Mouse (Mus musculus) cerebellum, adult 2 months (tissue): ENCODE data around the gene Itm2c. TPM values are rescaled to one million over a fixed set of nuclear protein-coding genes. Genes with fewer than 3 reads are reported as not detected.

Experiments used
- DNase-seq, 2 experiments: peaks; one replicate each; pipeline ENCODE4 v3.0.0; 2021
- H3K27ac ChIP-seq: fragments of 200-500 bp; 2 replicates; pipeline ENCODE4 v1.5.1; 2012; ENCODE audit warnings: low read length, control low read depth, inconsistent platforms; ENCODE audit not compliant: insufficient read depth
- H3K27me3 ChIP-seq: fragments of 200-500 bp; 2 replicates; pipeline ENCODE4 v1.6.1; 2012; ENCODE audit warnings: inconsistent platforms, mild to moderate bottlenecking, low read length, moderate library complexity; ENCODE audit not compliant: control insufficient read depth, insufficient read depth
- H3K4me1 ChIP-seq: fragments of 200-500 bp; 2 replicates; pipeline ENCODE4 v1.6.1; 2011; ENCODE audit warnings: low read length; ENCODE audit not compliant: control insufficient read depth, insufficient read depth
- H3K4me3 ChIP-seq: fragments of 200-500 bp; replicated peaks from 2 replicates; pipeline ENCODE3; 2011; ENCODE audit warnings: mild to moderate bottlenecking, low read depth, low read length, control low read depth; ENCODE audit not compliant: insufficient read depth
- CTCF ChIP-seq: fragments of 200-500 bp; IDR thresholded peaks from 2 replicates; pipeline ENCODE4 v1.5.1; 2011; ENCODE audit warnings: low read depth, mild to moderate bottlenecking, control low read depth, low read length, moderate library complexity, borderline replicate concordance; ENCODE audit not compliant: insufficient read depth
- POLR2A ChIP-seq: fragments of 200-500 bp; IDR thresholded peaks from 2 replicates; pipeline ENCODE4 v1.6.1; 2011; ENCODE audit warnings: low read length, control low read depth, borderline replicate concordance; ENCODE audit not compliant: insufficient read depth
- WGBS: fragments of 180-500 bp; shearing (Covaris S2); methylation state at CpG from one replicate; pipeline ENCODE4 v1.1.7; 2018; 5-methylcytosine and 5-hydroxymethylcytosine counted together
- polyA plus RNA-seq: library from polyadenylated mRNA; depleted of rRNA; stranded (reverse); fragments of >200 nt; gene quantifications from 2 replicates; pipeline ENCODE4 v1.2.3, GENCODE M21; 2012; rRNA removed

The Itm2c gene
- polyA plus RNA-seq, 1 experiment, result 533 TPM

- 69% methylated on average over 8 of the region's 8 CpGs for WGBS
- H3K4me1 ChIP-seq, result no peaks in the 10 kb centered on the region
- TF ChIP-seq CTCF (no peak), POLR2A (no peak)
- H3K27ac ChIP-seq, result no peak overlapping the region
- no peaks in the 10 kb centered on the region for H3K27me3 ChIP-seq
- no peak for DNase-seq
- no peak overlapping the region for H3K4me3 ChIP-seq
Observed at GRCm38 (mm10) chr1:85942318-85942717, 48.2 kb downstream of the Itm2c start.

- Histone ChIP-seq H3K27me3 (no peaks in the 10 kb centered on the region), H3K27ac (no peak overlapping the region), H3K4me1 (no peaks in the 10 kb centered on the region), H3K4me3 (no peak overlapping the region)
- 85% methylated on average over 2 of the region's 2 CpGs for WGBS
- no peak for DNase-seq
- TF ChIP-seq CTCF, result no peak
- TF ChIP-seq POLR2A, result no peak
Observed at GRCm38 (mm10) chr1:85949085-85949684, 55.1 kb downstream of the Itm2c start.

- H3K27ac ChIP-seq, result no peak overlapping the region
- TF ChIP-seq CTCF (no peak), POLR2A (no peak)
Observed at GRCm38 (mm10) chr1:85955150-85955549, 61.1 kb downstream of the Itm2c start.

GRCm38 (mm10) chr1:85957290-85957689 is 63.2 kb downstream of the Itm2c start:
- Histone ChIP-seq H3K4me3 (no peak overlapping the region), H3K27me3 (no peaks in the 10 kb centered on the region), H3K4me1 (no peaks in the 10 kb centered on the region), H3K27ac (no peak overlapping the region)
- no peak for DNase-seq
- 75% methylated on average over 5 of the region's 5 CpGs for WGBS
- TF ChIP-seq POLR2A (no peak), CTCF (no peak)

More at GRCm38 (mm10) chr1:85955150-85955549, 61.1 kb downstream of the Itm2c start:
- no peak for DNase-seq
- H3K27me3 ChIP-seq, result no peaks in the 10 kb centered on the region
- 67% methylated on average over 3 of the region's 3 CpGs for WGBS
- H3K4me1 ChIP-seq, result no peaks in the 10 kb centered on the region
- no peak overlapping the region for H3K4me3 ChIP-seq

GRCm38 (mm10) chr1:85957942-85958619 is 64.0 kb downstream of the Itm2c start:
- Histone ChIP-seq H3K4me3 (no peak overlapping the region), H3K27ac (no peak overlapping the region), H3K4me1 (no peaks in the 10 kb centered on the region), H3K27me3 (no peaks in the 10 kb centered on the region)
- TF ChIP-seq POLR2A (no peak), CTCF (no peak)
- WGBS, result 33% methylated on average over 9 of the region's 9 CpGs
- no peak for DNase-seq

Other genes starting within 250 kb of the Itm2c start
- 4.7 and 5.4 TPM in 2 replicates for gene Sp100, start 244.3 kb upstream of the Itm2c start, polyA plus RNA-seq
- 0.30 and 0.49 TPM in 2 replicates for gene A630001G21Rik, start 115.6 kb upstream of the Itm2c start, polyA plus RNA-seq
- 121 and 127 TPM in 2 replicates for gene Cab39, start 100.8 kb upstream of the Itm2c start, polyA plus RNA-seq
- gene 4933407L21Rik, start 34.2 kb downstream of the Itm2c start, polyA plus RNA-seq, result 4.3 and 5.3 TPM in 2 replicates
- gene Gpr55, start 66.7 kb downstream of the Itm2c start, polyA plus RNA-seq, result 0.03 TPM in 2 replicates
- gene Spata3, start 122.5 kb downstream of the Itm2c start, polyA plus RNA-seq, result 0.95 and 1.0 TPM in 2 replicates
- gene 2810459M11Rik, start 151.6 kb downstream of the Itm2c start, polyA plus RNA-seq, result 6.0 and 6.9 TPM in 2 replicates
- 81.1 and 84.2 TPM in 2 replicates for gene Psmd1, start 170.1 kb downstream of the Itm2c start, polyA plus RNA-seq
- gene Htr2b, start 217.7 kb downstream of the Itm2c start, polyA plus RNA-seq, result not detected in 2 replicates
- gene Gm21972, start 239.4 kb downstream of the Itm2c start, polyA plus RNA-seq, result 0.95 and 1.8 TPM in 2 replicates